Mouse (Mus musculus): ENCODE measurements at regions not wholly inside any gene's neighbourhood (a gene's known extent, or its start where the extent isn't known, plus 50 kb on each side); places are given as distances from the start of the nearest gene placed in this dataset.

DNA sequence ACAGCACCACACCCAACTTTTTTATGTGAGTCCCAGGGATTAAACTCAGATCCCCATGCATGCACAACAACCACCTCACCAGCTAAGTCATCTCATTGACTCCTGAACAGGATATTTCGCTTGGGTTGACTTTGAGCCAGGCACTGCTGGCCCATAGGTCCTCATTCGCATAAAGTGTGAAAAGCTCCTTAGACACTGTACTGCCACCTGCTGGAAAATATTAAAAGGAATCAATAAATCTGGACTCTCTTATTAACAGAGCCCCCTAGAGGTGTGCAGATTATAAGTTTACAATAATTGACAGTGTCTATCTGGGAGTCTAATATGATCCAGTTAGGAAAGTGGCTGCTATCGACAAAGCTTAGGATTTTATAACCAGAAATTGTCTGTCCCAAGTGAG lies 126.4 kb downstream of the Cyp26b1 start:
- H3K36me3 ChIP-seq (ENCODE audit: control insufficient read depth in 1 of 2, insufficient read depth in 2 of 2, low read length in 2 of 2): no peaks in the 10 kb centered on the region
- no peaks in the 10 kb centered on the region for H3K79me2 ChIP-seq (ENCODE audit: control insufficient read depth, insufficient read depth, low read length, poor library complexity)
- H3K9ac ChIP-seq (ENCODE audit: control insufficient read depth, low read depth, low read length, poor library complexity, severe bottlenecking): no peak overlapping the region
- no peaks in the 10 kb centered on the region for H3K4me1 ChIP-seq (ENCODE audit: control insufficient read depth in 1 of 2, insufficient read depth in 2 of 2, low read length in 2 of 2)
- no peak overlapping the region for H3K4me3 ChIP-seq (ENCODE audit: control insufficient read depth in 1 of 2, insufficient read depth in 1 of 2, low read depth in 2 of 2, low read length in 2 of 2)
- H3K27ac ChIP-seq (ENCODE audit: control insufficient read depth, low read depth, low read length): no peak overlapping the region
- TF ChIP-seq CTCF (IDR thresholded peaks at IDR 0.05 in 2 of 3, conservative IDR thresholded peaks at IDR 0.05 in 1 of 3; ENCODE audit: control insufficient read depth in 1 of 3, insufficient read depth in 1 of 3, low read depth in 2 of 3, low read length in 3 of 3, poor library complexity in 1 of 3, severe bottlenecking in 1 of 3) (peak in 1 of 3 experiments; percentile 45; a peak in 2 of 6 replicates), EP300 (IDR thresholded peaks at IDR 0.05; ENCODE audit: low read depth in 1 of 2, low read length in 2 of 2) (no peak)
- DNase-seq (ENCODE audit: low read depth, low spot score): no peak
- H3K27me3 ChIP-seq (ENCODE audit: control insufficient read depth in 1 of 2, insufficient read depth in 2 of 2, low read length in 2 of 2): peaks cover 0 to 3% of the 10 kb centered on the region in 2 experiments; a peak in 1 of 4 replicates
- H3K9me3 ChIP-seq (replicated peaks; ENCODE audit: insufficient read depth, low read length): no peaks in the 10 kb centered on the region

DNA sequence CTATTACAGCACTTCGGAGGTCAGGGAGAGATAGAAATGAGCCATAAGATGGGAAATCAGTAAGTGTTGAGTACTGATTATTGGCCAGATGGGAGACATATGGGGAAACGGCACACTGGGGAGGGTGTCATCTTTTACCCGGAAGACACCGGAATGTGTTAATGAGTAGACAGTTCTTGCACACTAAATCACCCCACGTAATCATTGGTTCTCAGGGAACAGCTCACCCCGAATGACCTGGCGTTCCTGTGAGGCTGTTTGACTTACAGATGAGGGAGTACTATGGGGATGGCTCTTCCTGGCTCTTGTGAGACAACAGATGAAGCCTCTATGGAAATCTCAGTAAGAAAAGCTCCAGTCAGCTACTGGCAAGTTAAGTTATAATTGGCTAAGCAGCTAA lies 127.5 kb downstream of the Cyp26b1 start:
- H3K27me3 ChIP-seq (ENCODE audit: control insufficient read depth in 1 of 2, insufficient read depth in 2 of 2, low read length in 2 of 2): peaks cover 0 to 3% of the 10 kb centered on the region in 2 experiments; a peak in 1 of 4 replicates
- DNase-seq (ENCODE audit: low read depth, low spot score): no peak
- no peak overlapping the region for H3K27ac ChIP-seq (ENCODE audit: control insufficient read depth, low read depth, low read length)

DNA sequence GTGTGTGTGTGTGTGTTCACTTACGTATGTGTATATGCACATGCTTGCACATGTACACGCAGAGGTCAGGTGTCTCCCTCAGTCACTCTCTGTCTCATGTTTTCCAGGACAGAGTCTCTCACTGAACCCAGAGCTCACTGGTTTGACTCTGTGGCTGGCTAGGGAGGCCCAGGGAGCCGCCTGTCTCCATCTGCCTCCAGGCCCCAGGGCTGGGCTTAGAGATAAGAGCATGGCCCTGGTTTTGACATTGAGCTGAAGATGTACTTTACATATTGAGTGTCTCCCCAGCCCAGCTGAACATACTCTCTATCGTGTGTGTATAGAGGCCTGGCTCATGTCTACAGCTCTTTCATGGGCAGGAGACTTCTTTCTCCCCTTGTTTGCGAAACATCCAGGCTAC lies 128.1 kb downstream of the Cyp26b1 start:
- Histone ChIP-seq H3K36me3 (ENCODE audit: control insufficient read depth in 1 of 2, insufficient read depth in 2 of 2, low read length in 2 of 2) (no peaks in the 10 kb centered on the region), H3K79me2 (ENCODE audit: control insufficient read depth, insufficient read depth, low read length, poor library complexity) (no peaks in the 10 kb centered on the region), H3K9me3 (replicated peaks; ENCODE audit: insufficient read depth, low read length) (no peaks in the 10 kb centered on the region), H3K4me1 (ENCODE audit: control insufficient read depth in 1 of 2, insufficient read depth in 2 of 2, low read length in 2 of 2) (no peaks in the 10 kb centered on the region), H3K4me3 (ENCODE audit: control insufficient read depth in 1 of 2, insufficient read depth in 1 of 2, low read depth in 2 of 2, low read length in 2 of 2) (no peak overlapping the region), H3K27me3 (ENCODE audit: control insufficient read depth in 1 of 2, insufficient read depth in 2 of 2, low read length in 2 of 2) (peaks cover 0 to 2% of the 10 kb centered on the region in 2 experiments; a peak in 1 of 4 replicates), H3K9ac (ENCODE audit: control insufficient read depth, low read depth, low read length, poor library complexity, severe bottlenecking) (no peak overlapping the region), H3K27ac (ENCODE audit: control insufficient read depth, low read depth, low read length) (no peak overlapping the region)
- DNase-seq (ENCODE audit: low read depth, low spot score): peak; percentile 18
- TF ChIP-seq USF1 (IDR thresholded peaks at IDR 0.05; ENCODE audit: low read depth, low read length): no peak
- TF ChIP-seq KAT2A (conservative IDR thresholded peaks at IDR 0.05; ENCODE audit: low read depth, low read length): no peak
- TF ChIP-seq RAD21 (IDR thresholded peaks at IDR 0.05; ENCODE audit: low read depth, low read length): no peak
- no peak for TF ChIP-seq EP300 (IDR thresholded peaks at IDR 0.05; ENCODE audit: low read depth in 1 of 2, low read length in 2 of 2)

More for the DNA sequence above, 127.5 kb downstream of the Cyp26b1 start:
- Histone ChIP-seq H3K4me3 (ENCODE audit: control insufficient read depth in 1 of 2, insufficient read depth in 1 of 2, low read depth in 2 of 2, low read length in 2 of 2) (no peak overlapping the region), H3K36me3 (ENCODE audit: control insufficient read depth in 1 of 2, insufficient read depth in 2 of 2, low read length in 2 of 2) (no peaks in the 10 kb centered on the region), H3K9me3 (replicated peaks; ENCODE audit: insufficient read depth, low read length) (no peaks in the 10 kb centered on the region), H3K79me2 (ENCODE audit: control insufficient read depth, insufficient read depth, low read length, poor library complexity) (no peaks in the 10 kb centered on the region), H3K9ac (ENCODE audit: control insufficient read depth, low read depth, low read length, poor library complexity, severe bottlenecking) (no peak overlapping the region), H3K4me1 (ENCODE audit: control insufficient read depth in 1 of 2, insufficient read depth in 2 of 2, low read length in 2 of 2) (no peaks in the 10 kb centered on the region)
- no peak for TF ChIP-seq BHLHE40 (IDR thresholded peaks at IDR 0.05; ENCODE audit: borderline replicate concordance, low read depth, low read length)
- no peak for TF ChIP-seq SIN3A (IDR thresholded peaks at IDR 0.05; ENCODE audit: low read length)
- no peak for TF ChIP-seq POLR2A (IDR thresholded peaks at IDR 0.05; ENCODE audit: control insufficient read depth in 1 of 2, insufficient read depth in 1 of 2, low read depth in 1 of 2, low read length in 2 of 2, poor library complexity in 1 of 2)
- no peak for TF ChIP-seq MAX (IDR thresholded peaks at IDR 0.05; ENCODE audit: low read length)
- TF ChIP-seq TBP (IDR thresholded peaks at IDR 0.05; ENCODE audit: low read depth, low read length): no peak
- no peak for TF ChIP-seq TCF12 (IDR thresholded peaks at IDR 0.05; ENCODE audit: low read depth, low read length)
- no peak for TF ChIP-seq RCOR1 (IDR thresholded peaks at IDR 0.05; ENCODE audit: low read depth, low read length)
- no peak for TF ChIP-seq RAD21 (IDR thresholded peaks at IDR 0.05; ENCODE audit: low read depth, low read length)
- TF ChIP-seq POLR2AphosphoS2 (IDR thresholded peaks at IDR 0.05; ENCODE audit: low read length): no peak
- TF ChIP-seq CHD1 (IDR thresholded peaks at IDR 0.05; ENCODE audit: low read depth, low read length): no peak
- no peak for TF ChIP-seq HCFC1 (IDR thresholded peaks at IDR 0.05; ENCODE audit: low read depth, low read length)
- no peak for TF ChIP-seq CTCF (IDR thresholded peaks at IDR 0.05 in 2 of 3, conservative IDR thresholded peaks at IDR 0.05 in 1 of 3; ENCODE audit: control insufficient read depth in 1 of 3, insufficient read depth in 1 of 3, low read depth in 2 of 3, low read length in 3 of 3, poor library complexity in 1 of 3, severe bottlenecking in 1 of 3)
- TF ChIP-seq MXI1 (IDR thresholded peaks at IDR 0.05; ENCODE audit: low read depth, low read length): no peak
- TF ChIP-seq MYB (IDR thresholded peaks at IDR 0.05; ENCODE audit: low read depth, low read length): no peak
- no peak for TF ChIP-seq USF1 (IDR thresholded peaks at IDR 0.05; ENCODE audit: low read depth, low read length)
- TF ChIP-seq SMC3 (IDR thresholded peaks at IDR 0.05; ENCODE audit: low read depth, low read length): no peak
- no peak for TF ChIP-seq GATA1 (IDR thresholded peaks at IDR 0.05; ENCODE audit: low read depth, low read length)
- TF ChIP-seq ELF1 (IDR thresholded peaks at IDR 0.05; ENCODE audit: low read depth, low read length): no peak
- TF ChIP-seq MYC (IDR thresholded peaks at IDR 0.05; ENCODE audit: low read depth, low read length): no peak
- no peak for TF ChIP-seq ZNF384 (IDR thresholded peaks at IDR 0.05; ENCODE audit: low read depth, low read length)
